Mouse (Mus musculus): ENCODE results near the gene Avp.
A peak's percentile ranks its signal among the peaks of the same experiment; 100 is the strongest.

The Avp gene

GRCm38 (mm10) chr2:130582552-130582951 is at the start of gene Avp:
Gene Avp (minus strand): TSS chr2:130582554.
- DNase-seq: no peak

- peak; percentile 94 to 97 for DNase-seq
These were observed 47.5 kb upstream of the Avp start, which contains the start of the genes Fastkd5 and Ubox5 for GRCm38 (mm10) chr2:130629839-130630203. Gene Fastkd5 (minus strand): TSS chr2:130630027. Gene Ubox5 (minus strand): TSS chr2:130630038.

- DNase-seq: no peak
These were observed 46.9 kb upstream of the Avp start for GRCm38 (mm10) chr2:130629080-130629838.

- peak; percentile 40 to 43 for DNase-seq
These were observed 46.1 kb upstream of the Avp start for GRCm38 (mm10) chr2:130628424-130628823.

GRCm38 (mm10) chr2:130618972-130619371 is 36.6 kb upstream of the Avp start:
- DNase-seq: no peak

GRCm38 (mm10) chr2:130613091-130613490 is 30.7 kb upstream of the Avp start:
- peak; percentile 64 to 67 for DNase-seq

GRCm38 (mm10) chr2:130602195-130602594 is 19.8 kb upstream of the Avp start:
- DNase-seq: no peak

GRCm38 (mm10) chr2:130598399-130598798 is 16.0 kb upstream of the Avp start:
- no peak for DNase-seq

GRCm38 (mm10) chr2:130597601-130598010 is 15.3 kb upstream of the Avp start:
- peak; percentile 56 to 68 for DNase-seq

- no peak for DNase-seq
These were observed 13.2 kb upstream of the Avp start for GRCm38 (mm10) chr2:130595596-130595995.

- DNase-seq: no peak
These were observed 8.7 kb upstream of the Avp start for GRCm38 (mm10) chr2:130591016-130591415.

- no peak for DNase-seq
These were observed 7.4 kb upstream of the Avp start for GRCm38 (mm10) chr2:130589761-130590160.

GRCm38 (mm10) chr2:130589157-130589556 is 6.8 kb upstream of the Avp start:
- no peak for DNase-seq

- DNase-seq: no peak
These were observed 6.0 kb upstream of the Avp start for GRCm38 (mm10) chr2:130588373-130588772.

GRCm38 (mm10) chr2:130586016-130586415 is 3.7 kb upstream of the Avp start:
- DNase-seq: no peak

GRCm38 (mm10) chr2:130583902-130584560 is 1.7 kb upstream of the Avp start:
- DNase-seq: no peak

- peak; percentile 41 to 45 for DNase-seq
These were observed 1.2 kb downstream of the Avp start for GRCm38 (mm10) chr2:130581201-130581600.

- DNase-seq: no peak
These were observed 2.6 kb downstream of the Avp start for GRCm38 (mm10) chr2:130579791-130580190.

GRCm38 (mm10) chr2:130578148-130578547 is 4.2 kb downstream of the Avp start:
- DNase-seq: peak; percentile 78 to 82

- peak; percentile 50 to 57 for DNase-seq
These were observed 4.7 kb downstream of the Avp start for GRCm38 (mm10) chr2:130577632-130578031.

GRCm38 (mm10) chr2:130577021-130577420 is 5.3 kb downstream of the Avp start:
- no peak for DNase-seq

GRCm38 (mm10) chr2:130576564-130576963 is 5.8 kb downstream of the Avp start:
- peak; percentile 50 to 52 for DNase-seq

GRCm38 (mm10) chr2:130575873-130576272 is 6.5 kb downstream of the Avp start, which contains the start of gene Oxt:
Gene Oxt (plus strand): TSS chr2:130576173.
- no peak for DNase-seq

GRCm38 (mm10) chr2:130574960-130575359 is 7.4 kb downstream of the Avp start:
- DNase-seq: no peak
